Mouse (Mus musculus) layer of hippocampus, adult 2 months (tissue): ENCODE results near the gene Arhgap45. TPM values are rescaled to one million over a fixed set of nuclear protein-coding genes. Genes with fewer than 3 reads are reported as not detected.

ENCODE experiments used
- DNase-seq, 2 experiments: peaks; one replicate each; pipeline ENCODE4 v3.0.0; 2022; ENCODE audit warnings: low spot score in 2 of 2
- H3K27ac ChIP-seq: fragments of 200-600 bp; 2 replicates; pipeline ENCODE4 v1.8.1; 2022
- H3K4me3 ChIP-seq: fragments of 200-600 bp; 2 replicates; pipeline ENCODE4 v1.8.1; 2022; ENCODE audit warnings: mild to moderate bottlenecking
- CTCF ChIP-seq: fragments of 200-600 bp; conservative IDR thresholded peaks from 2 replicates; pipeline ENCODE4 v1.8.1; 2022; ENCODE audit warnings: antibody characterized with exemption, mild to moderate bottlenecking, moderate library complexity
- total RNA-seq, 2 experiments: library from RNA; stranded (reverse); gene quantifications; 2 replicates each; pipeline ENCODE4 v1.2.3; 2021

The Arhgap45 gene
- total RNA-seq, 2 experiments from 2014 or later = 3.7 to 4.4 TPM

- Histone ChIP-seq H3K4me3 (no peak overlapping the region), H3K27ac (no peak overlapping the region)
- TF ChIP-seq CTCF = no peak
- DNase-seq = no peak
These were observed 64.1 kb downstream of the Arhgap45 start for GRCm38 (mm10) chr10:80080396-80081070.

Other genes with a start within 250 kb of the Arhgap45 start
- 10 to 100 TPM; 85.0 to 88.3 TPM for gene Rnf126, start 249.7 kb upstream of the Arhgap45 start, total RNA-seq
- 1 to 10 TPM; 2.5 to 2.7 TPM for gene Fstl3, start 239.4 kb upstream of the Arhgap45 start, total RNA-seq
- under 1 TPM; 0.26 to 0.37 TPM for gene Prss57, start 225.7 kb upstream of the Arhgap45 start, total RNA-seq
- gene Palm, start 223.1 kb upstream of the Arhgap45 start, total RNA-seq = 100 to 1,000 TPM; 275 to 277 TPM
- 1 to 10 TPM in 1 of 2 experiments, under 1 TPM in 1; 0.54 to 1.1 TPM for gene Misp, start 195.7 kb upstream of the Arhgap45 start, total RNA-seq
- gene Ptbp1, start 162.2 kb upstream of the Arhgap45 start, total RNA-seq = 10 to 100 TPM; 56.9 to 58.7 TPM
- gene Prtn3, start 142.2 kb upstream of the Arhgap45 start, total RNA-seq = 1 to 10 TPM; 1.5 to 2.6 TPM
- gene Plppr3, start 142.0 kb upstream of the Arhgap45 start, total RNA-seq = 10 to 100 TPM; 33.7 to 37.1 TPM
- gene Elane, start 130.4 kb upstream of the Arhgap45 start, total RNA-seq = not detected
- gene Cfd, start 125.8 kb upstream of the Arhgap45 start, total RNA-seq = not detected
- gene Med16, start 107.7 kb upstream of the Arhgap45 start, total RNA-seq = 10 to 100 TPM; 57.7 to 59.3 TPM
- gene Gm26602, start 105.8 kb upstream of the Arhgap45 start, total RNA-seq = not detected
- 1 to 10 TPM; 5.6 to 7.1 TPM for gene Kiss1r, start 99.7 kb upstream of the Arhgap45 start, total RNA-seq
- gene R3hdm4, start 95.4 kb upstream of the Arhgap45 start, total RNA-seq = 100 to 1,000 TPM; 365 to 385 TPM
- gene Arid3a, start 89.6 kb upstream of the Arhgap45 start, total RNA-seq = 1 to 10 TPM; 7.5 to 8.5 TPM
- 10 to 100 TPM; 44.8 to 47.0 TPM for gene Wdr18, start 56.5 kb upstream of the Arhgap45 start, total RNA-seq
- under 1 TPM in 1 of 2 experiments, not detected in 1; 0.15 TPM for gene Grin3b, start 45.9 kb upstream of the Arhgap45 start, total RNA-seq
- gene Tmem259, start 32.3 kb upstream of the Arhgap45 start, total RNA-seq = 100 to 1,000 TPM; 124 TPM
- 1 to 10 TPM; 5.4 to 5.6 TPM for gene Cnn2, start 28.1 kb upstream of the Arhgap45 start, total RNA-seq
- gene Abca7, start 20.2 kb upstream of the Arhgap45 start, total RNA-seq = 10 to 100 TPM; 10.7 to 11.0 TPM
- gene Polr2e, start 23.1 kb downstream of the Arhgap45 start, total RNA-seq = 10 to 100 TPM; 77.8 to 79.1 TPM
- 100 to 1,000 TPM; 440 to 464 TPM for gene Gpx4, start 30.5 kb downstream of the Arhgap45 start, total RNA-seq
- gene Sbno2, start 88.9 kb downstream of the Arhgap45 start, total RNA-seq = 10 to 100 TPM; 22.4 to 23.4 TPM
- gene Stk11, start 99.2 kb downstream of the Arhgap45 start, total RNA-seq = 10 to 100 TPM; 96.8 to 97.7 TPM
- gene Atp5d, start 122.0 kb downstream of the Arhgap45 start, total RNA-seq = 100 to 1,000 TPM; 332 to 344 TPM
- 100 to 1,000 TPM; 331 to 341 TPM for gene Cbarp, start 124.2 kb downstream of the Arhgap45 start, total RNA-seq
- gene Midn, start 131.6 kb downstream of the Arhgap45 start, total RNA-seq = 10 to 100 TPM; 53.1 to 54.5 TPM
- gene Cirbp, start 149.3 kb downstream of the Arhgap45 start, total RNA-seq = 100 to 1,000 TPM in 1 of 2 experiments, 10 to 100 TPM in 1; 88.3 to 103 TPM
- gene 1600002K03Rik, start 156.3 kb downstream of the Arhgap45 start, total RNA-seq = 1 to 10 TPM; 7.0 to 7.4 TPM
- 1 to 10 TPM; 7.1 to 9.7 TPM for gene Efna2, start 162.8 kb downstream of the Arhgap45 start, total RNA-seq
- gene Mum1, start 209.8 kb downstream of the Arhgap45 start, total RNA-seq = 10 to 100 TPM; 41.4 to 49.6 TPM
- gene Ndufs7, start 232.5 kb downstream of the Arhgap45 start, total RNA-seq = 100 to 1,000 TPM; 201 to 210 TPM
- gene Gamt, start 244.4 kb downstream of the Arhgap45 start, total RNA-seq = 10 to 100 TPM; 29.8 to 33.1 TPM
- gene Dazap1, start 244.8 kb downstream of the Arhgap45 start, total RNA-seq = 10 to 100 TPM; 91.2 to 95.4 TPM